Mouse (Mus musculus) heart, postnatal 0 days (tissue): ENCODE data around the gene 1700014D04Rik. TPM values are rescaled to one million over a fixed set of nuclear protein-coding genes. Genes with fewer than 3 reads are reported as not detected.
"Not testable (repeated sequence)": the region's sequence is repeated elsewhere in the genome, so short reads cannot be mapped to it uniquely, and the experiment has no call there.

Experiments
- ATAC-seq: fragments of 200-750 bp; cut with Nextera tagmentation; 2 replicates; pipeline ENCODE4 v1.8.0; 2017; ENCODE audit warnings: low read depth, moderate number of reproducible peaks, moderate library complexity; ENCODE audit not compliant: insufficient read depth
- DNase-seq: peaks from one replicate; pipeline ENCODE4 v3.0.0-alpha.2; 2016; ENCODE audit warnings: low spot score
- H3K27ac ChIP-seq: fragments of 300-500 bp; sonication (generic); 2 replicates; pipeline ENCODE4 v1.5.1; 2014; ENCODE audit warnings: low read depth, mild to moderate bottlenecking
- H3K27me3 ChIP-seq: fragments of 300-500 bp; sonication (generic); 2 replicates; pipeline ENCODE4 v1.6.1; 2014; ENCODE audit warnings: low read length, mixed read lengths; ENCODE audit not compliant: control insufficient read depth, insufficient read depth
- H3K36me3 ChIP-seq: fragments of 300-500 bp; sonication (generic); replicated peaks from 2 replicates; pipeline ENCODE4 v1.6.1; 2014; ENCODE audit warnings: low read length, mixed read lengths; ENCODE audit not compliant: control insufficient read depth, insufficient read depth
- H3K4me1 ChIP-seq: fragments of 300-500 bp; sonication (generic); 2 replicates; pipeline ENCODE4 v1.6.1; 2014; ENCODE audit warnings: antibody characterized with exemption; ENCODE audit not compliant: control insufficient read depth, insufficient read depth
- H3K4me2 ChIP-seq: fragments of 300-500 bp; sonication (generic); 2 replicates; pipeline ENCODE4 v1.6.1; 2014; ENCODE audit warnings: low read depth, mild to moderate bottlenecking, low read length, moderate library complexity
- H3K4me3 ChIP-seq: fragments of 300-500 bp; sonication (generic); 2 replicates; pipeline ENCODE4 v1.5.1; 2014; ENCODE audit warnings: low read depth, low read length
- H3K9ac ChIP-seq: fragments of 300-500 bp; sonication (generic); replicated peaks from 2 replicates; pipeline ENCODE4 v1.6.1; 2014; ENCODE audit warnings: low read depth, low read length, mixed read lengths
- H3K9me3 ChIP-seq: fragments of 300-500 bp; sonication (generic); replicated peaks from 2 replicates; pipeline ENCODE4 v1.6.1; 2016; ENCODE audit warnings: low read length; ENCODE audit not compliant: control insufficient read depth
- CTCF ChIP-seq: IDR thresholded peaks from 2 replicates; pipeline ENCODE4 v1.5.1; 2016; ENCODE audit warnings: antibody characterized with exemption, control low read depth, low read depth
- EP300 ChIP-seq: IDR thresholded peaks from 2 replicates; pipeline ENCODE4 v1.6.1; 2016; ENCODE audit warnings: antibody characterized with exemption, low read depth
- WGBS: fragments of 180-500 bp; shearing (Covaris S2); extraction: QIAGEN DNeasy Blood & Tissue Kit; methylation state at CpG from one replicate; pipeline ENCODE4 v1.1.7; 2014; 5-methylcytosine and 5-hydroxymethylcytosine counted together
- polyA plus RNA-seq: library from polyadenylated mRNA; unstranded; fragments of >200 nt; fragmentation: Nextera tagmentation; extraction: Ambion mirVana; gene quantifications from 2 replicates; pipeline ENCODE4 v1.2.1, GENCODE M21; 2015
- total RNA-seq: library from RNA; depleted of rRNA; stranded (reverse); fragments of >200 nt; gene quantifications from 2 replicates; pipeline ENCODE4 v1.2.3, GENCODE M21; 2014; ENCODE audit warnings: low replicate concordance; rRNA removed

The 1700014D04Rik gene
- not detected in 2 replicates for total RNA-seq
- polyA plus RNA-seq: 0.18 TPM in 1 of 2 replicates, not detected in the other

- no peaks in the 10 kb centered on the region for H3K36me3 ChIP-seq
- ATAC-seq (no peak), DNase-seq (no peak)
- 82% methylated on average over 9 of the region's 9 CpGs for WGBS
- no peak within 1 kb of the TSS for H3K4me3 ChIP-seq
- H3K4me1 ChIP-seq: no peaks in the 10 kb centered on the region
- H3K4me2 ChIP-seq: no peak within 1 kb of the TSS
- H3K27ac ChIP-seq: no peak within 1 kb of the TSS
- TF ChIP-seq CTCF: no peak
- no peak for TF ChIP-seq EP300
- H3K27me3 ChIP-seq: no peaks in the 10 kb centered on the region
- H3K9me3 ChIP-seq: no peaks in the 10 kb centered on the region
- H3K9ac ChIP-seq: no peak within 1 kb of the TSS
Observed at GRCm38 (mm10) chr13:59746711-59747110, at the start of gene 1700014D04Rik. 1700014D04Rik (minus strand) TSS chr13:59746752.

DNA sequence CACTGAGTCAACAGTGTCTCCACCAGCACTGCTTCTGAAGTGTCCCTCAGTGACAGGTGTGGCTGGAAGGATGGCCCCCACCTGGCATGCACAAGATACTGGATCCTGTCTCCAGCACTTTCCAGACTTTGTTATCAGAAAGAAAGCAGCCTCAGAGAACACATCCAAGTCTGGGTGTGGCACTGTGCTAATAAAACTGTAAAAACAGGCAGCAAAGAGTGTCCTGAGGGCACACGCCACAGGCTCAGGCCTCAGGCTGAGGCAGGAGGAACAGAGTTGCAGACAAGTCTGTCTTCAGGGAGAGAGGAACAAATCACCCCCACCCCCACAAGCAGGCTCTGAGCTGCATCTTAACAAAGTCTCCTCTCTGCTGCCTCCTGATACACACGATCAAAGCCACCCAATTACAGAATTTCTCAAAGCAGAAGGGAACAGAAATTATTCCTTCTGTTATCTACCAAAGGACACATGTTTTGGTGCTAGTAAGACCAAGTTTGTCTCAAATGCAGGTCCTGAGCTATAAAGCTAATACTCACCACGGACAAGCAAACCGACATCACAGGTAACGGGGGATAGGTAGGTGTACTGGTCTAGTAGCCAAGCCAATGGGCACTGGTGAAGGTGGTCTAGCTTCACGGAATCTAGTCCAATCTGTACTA is 49.4 kb upstream of the 1700014D04Rik start:
- DNase-seq: no peak
- H3K4me3 ChIP-seq: no peak overlapping the region
- WGBS: 87% methylated on average over 6 of the region's 6 CpGs
- ATAC-seq: no peak
- TF ChIP-seq CTCF (no peak), EP300 (no peak)
- no peaks in the 10 kb centered on the region for H3K4me1 ChIP-seq
- no peak overlapping the region for H3K9ac ChIP-seq
- H3K27ac ChIP-seq: no peak overlapping the region
- H3K9me3 ChIP-seq: no peaks in the 10 kb centered on the region
- no peaks in the 10 kb centered on the region for H3K27me3 ChIP-seq
- peaks cover 99% of the 10 kb centered on the region for H3K36me3 ChIP-seq
- H3K4me2 ChIP-seq: no peak overlapping the region

DNA sequence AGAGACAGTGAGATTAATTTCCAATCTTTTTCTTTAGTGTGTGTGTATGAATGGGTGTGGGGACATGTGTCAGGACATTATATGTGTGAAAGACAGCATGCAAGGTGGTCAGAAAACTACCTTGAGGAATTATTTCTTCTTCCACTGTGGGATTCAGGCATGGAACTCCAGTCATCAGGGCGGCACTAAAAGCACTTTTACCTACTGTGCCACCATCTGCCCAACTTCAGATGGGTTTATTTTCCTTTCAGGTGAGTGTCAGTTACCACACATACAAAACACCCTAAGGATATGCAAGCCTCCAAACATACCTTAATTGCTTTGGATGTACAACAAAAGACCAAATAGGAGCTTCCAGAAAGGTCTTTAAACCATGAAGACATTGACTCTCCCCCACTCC is 48.2 kb upstream of the 1700014D04Rik start:
- no peak overlapping the region for H3K4me3 ChIP-seq
- H3K9me3 ChIP-seq: no peaks in the 10 kb centered on the region
- ATAC-seq: no peak
- H3K36me3 ChIP-seq: peaks cover 98% of the 10 kb centered on the region
- no peak for DNase-seq
- 83% methylated on average over 1 of the region's 1 CpGs for WGBS
- H3K4me1 ChIP-seq: no peaks in the 10 kb centered on the region
- no peak overlapping the region for H3K9ac ChIP-seq
- TF ChIP-seq EP300 (no peak), CTCF (no peak)
- H3K27ac ChIP-seq: no peak overlapping the region
- no peak overlapping the region for H3K4me2 ChIP-seq
- H3K27me3 ChIP-seq: no peaks in the 10 kb centered on the region

GRCm38 (mm10) chr13:59782145-59782544 is 35.6 kb upstream of the 1700014D04Rik start, which contains the start of gene Gm49354:
Gm49354 (minus strand) TSS chr13:59782245.
- H3K27me3 ChIP-seq: no peaks in the 10 kb centered on the region
- H3K27ac ChIP-seq: no peak within 1 kb of the TSS
- ATAC-seq: no peak
- no peak within 1 kb of the TSS for H3K4me3 ChIP-seq
- no peaks in the 10 kb centered on the region for H3K9me3 ChIP-seq
- TF ChIP-seq EP300: no peak
- no peak within 1 kb of the TSS for H3K4me2 ChIP-seq
- H3K4me1 ChIP-seq: no peaks in the 10 kb centered on the region
- no peak within 1 kb of the TSS for H3K9ac ChIP-seq
- H3K36me3 ChIP-seq: peaks cover 97% of the 10 kb centered on the region
- WGBS: 81% methylated on average over 7 of the region's 7 CpGs
- DNase-seq: no peak

DNA sequence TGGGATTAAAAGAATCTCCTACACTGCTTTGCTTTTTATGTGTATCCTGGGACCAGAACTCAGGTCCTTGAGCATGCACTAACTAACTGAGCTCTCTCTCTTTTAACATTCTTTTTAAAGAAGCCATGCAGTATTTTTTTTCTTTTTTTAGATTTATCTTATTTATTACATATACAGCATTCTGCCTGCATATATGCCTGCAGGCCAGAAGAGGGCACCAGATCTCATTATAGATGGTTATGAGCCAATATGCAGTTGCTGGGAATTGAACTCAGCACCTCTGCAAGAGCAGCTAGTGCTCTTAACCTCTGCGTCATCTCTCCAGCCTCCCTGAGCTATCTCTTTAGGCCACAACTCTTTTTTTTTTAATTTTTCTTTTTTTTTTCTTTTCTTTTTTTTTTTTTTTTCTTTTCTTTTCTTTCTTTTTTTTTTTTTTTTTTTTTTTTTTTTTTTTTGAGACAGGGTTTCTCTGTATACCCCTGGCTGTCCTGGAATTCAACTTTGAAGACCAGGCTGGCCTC is 33.3 kb upstream of the 1700014D04Rik start:
- not testable (repeated sequence) for H3K4me3 ChIP-seq, DNase-seq, H3K4me1 ChIP-seq, ATAC-seq, H3K4me2 ChIP-seq, H3K27me3 ChIP-seq, H3K9me3 ChIP-seq, H3K27ac ChIP-seq, H3K9ac ChIP-seq
- 94% methylated on average over 1 of the region's 1 CpGs for WGBS
- H3K36me3 ChIP-seq: peaks cover 89% of the 10 kb centered on the region

- peaks cover 85% of the 10 kb centered on the region for H3K36me3 ChIP-seq
Observed at GRCm38 (mm10) chr13:59779213-59779612, 32.7 kb upstream of the 1700014D04Rik start.

More at GRCm38 (mm10) chr13:59779213-59779612, 32.7 kb upstream of the 1700014D04Rik start:
- H3K4me1 ChIP-seq: peaks cover 9% of the 10 kb centered on the region
- no peak overlapping the region for H3K27ac ChIP-seq
- no peak overlapping the region for H3K4me3 ChIP-seq
- no peaks in the 10 kb centered on the region for H3K27me3 ChIP-seq
- no peak for DNase-seq
- H3K4me2 ChIP-seq: no peak overlapping the region
- TF ChIP-seq CTCF (peak; percentile 26; the same call in 1 of the 2 replicates), EP300 (no peak)
- H3K9ac ChIP-seq: no peak overlapping the region
- H3K9me3 ChIP-seq: no peaks in the 10 kb centered on the region
- no peak; the same call in 1 of the 2 replicates for ATAC-seq
- WGBS: 84% methylated on average over 4 of the region's 4 CpGs
